Mouse (Mus musculus): ENCODE measurements around the gene Vmn2r8. TPM values are rescaled to one million over a fixed set of nuclear protein-coding genes. Genes with fewer than 3 reads are reported as not detected.
"Not testable (repeated sequence)": the region's sequence is repeated elsewhere in the genome, so short reads cannot be mapped to it uniquely, and the experiment has no call there.

The Vmn2r8 gene
- not detected for total RNA-seq (2021)
- polyA plus RNA-seq (2012; rRNA removed), result not detected in 2 replicates
- long read RNA-seq, result 0 reads

GRCm38 (mm10) chr5:108808750-108809149 is at the start of gene Vmn2r8:
Vmn2r8 (minus strand) TSS chr5:108808850.
- not testable (repeated sequence) for DNase-seq

- DNase-seq, result not testable (repeated sequence)
These were observed 43.9 kb upstream of the Vmn2r8 start, which contains the start of gene Vmn2r9 for GRCm38 (mm10) chr5:108852501-108852900. Vmn2r9 (minus strand) TSS chr5:108852601.

GRCm38 (mm10) chr5:108849466-108849865 is 40.8 kb upstream of the Vmn2r8 start:
- peak; percentile 7 for DNase-seq

GRCm38 (mm10) chr5:108836156-108836555 is 27.5 kb upstream of the Vmn2r8 start:
- DNase-seq, result peak; percentile 20

- peak; percentile 60 for DNase-seq
These were observed 14.6 kb upstream of the Vmn2r8 start for GRCm38 (mm10) chr5:108823276-108823675.

GRCm38 (mm10) chr5:108803646-108804045 is 5.0 kb downstream of the Vmn2r8 start:
- DNase-seq, result peak; percentile 41

- not testable (repeated sequence) for DNase-seq
These were observed 13.4 kb downstream of the Vmn2r8 start, which contains the start of gene Tmed11 for GRCm38 (mm10) chr5:108795263-108795662. Tmed11 (minus strand) TSS chr5:108795363.

GRCm38 (mm10) chr5:108790385-108790784 is 18.3 kb downstream of the Vmn2r8 start:
- DNase-seq, result peak; percentile 37

- DNase-seq, result no peak
These were observed 33.9 kb downstream of the Vmn2r8 start, which contains the start of gene Rnf212 for GRCm38 (mm10) chr5:108774630-108775306. Rnf212 (minus strand) TSS chr5:108774982.

- DNase-seq, result no peak
These were observed 48.6 kb downstream of the Vmn2r8 start for GRCm38 (mm10) chr5:108760002-108760401.

GRCm38 (mm10) chr5:108758396-108758795 is 50.3 kb downstream of the Vmn2r8 start:
- peak; percentile 27 for DNase-seq

- not testable (repeated sequence) for DNase-seq
These were observed 57.4 kb downstream of the Vmn2r8 start for GRCm38 (mm10) chr5:108751258-108751657.

- DNase-seq, result no peak
These were observed 58.1 kb downstream of the Vmn2r8 start for GRCm38 (mm10) chr5:108750328-108751210.

GRCm38 (mm10) chr5:108744629-108745028 is 64.0 kb downstream of the Vmn2r8 start:
- no peak for DNase-seq

GRCm38 (mm10) chr5:108743856-108744255 is 64.8 kb downstream of the Vmn2r8 start:
- DNase-seq, result no peak

GRCm38 (mm10) chr5:108742596-108742995 is 66.1 kb downstream of the Vmn2r8 start:
- DNase-seq, result no peak

- peak; percentile 41 for DNase-seq
These were observed 66.8 kb downstream of the Vmn2r8 start for GRCm38 (mm10) chr5:108741844-108742243.

Other genes with a start within 250 kb of the Vmn2r8 start
- gene Gak, start 179.1 kb downstream of the Vmn2r8 start, total RNA-seq (2021), result 10 to 100 TPM; 86.4 to 87.1 TPM
- gene Gak, start 179.1 kb downstream of the Vmn2r8 start, polyA plus RNA-seq (2012; rRNA removed), result 72.8 and 87.2 TPM in 2 replicates
- 10 to 100 TPM; 25.7 to 28.5 TPM for gene Tmem175, start 179.1 kb downstream of the Vmn2r8 start, total RNA-seq (2021)
- 50.2 and 61.8 TPM in 2 replicates for gene Tmem175, start 179.1 kb downstream of the Vmn2r8 start, polyA plus RNA-seq (2012; rRNA removed)
- gene Idua, start 148.5 kb downstream of the Vmn2r8 start, total RNA-seq (2021), result 10 to 100 TPM; 15.5 to 16.3 TPM
- 41.7 and 42.6 TPM in 2 replicates for gene Idua, start 148.5 kb downstream of the Vmn2r8 start, polyA plus RNA-seq (2012; rRNA removed)
- gene Dgkq, start 139.2 kb downstream of the Vmn2r8 start, total RNA-seq (2021), result 10 to 100 TPM; 13.6 to 20.7 TPM
- gene Dgkq, start 139.2 kb downstream of the Vmn2r8 start, polyA plus RNA-seq (2012; rRNA removed), result 20.8 and 22.0 TPM in 2 replicates
- under 1 TPM; 0.21 to 0.81 TPM for gene Slc26a1, start 133.3 kb downstream of the Vmn2r8 start, total RNA-seq (2021)
- gene Slc26a1, start 133.3 kb downstream of the Vmn2r8 start, polyA plus RNA-seq (2012; rRNA removed), result 0.21 and 0.85 TPM in 2 replicates
- 10 to 100 TPM; 21.5 to 48.5 TPM for gene Fgfrl1, start 116.5 kb downstream of the Vmn2r8 start, total RNA-seq (2021)
- gene Fgfrl1, start 116.5 kb downstream of the Vmn2r8 start, polyA plus RNA-seq (2012; rRNA removed), result 72.1 and 103 TPM in 2 replicates
- not detected for gene Rnf212, start 33.9 kb downstream of the Vmn2r8 start, total RNA-seq (2021)
- gene Rnf212, start 33.9 kb downstream of the Vmn2r8 start, polyA plus RNA-seq (2012; rRNA removed), result not detected in 2 replicates
- gene Tmed11, start 13.5 kb downstream of the Vmn2r8 start, total RNA-seq (2021), result not detected
- gene Tmed11, start 13.5 kb downstream of the Vmn2r8 start, polyA plus RNA-seq (2012; rRNA removed), result not detected in 2 replicates
- gene Vmn2r9, start 43.8 kb upstream of the Vmn2r8 start, total RNA-seq (2021), result not detected
- not detected in 2 replicates for gene Vmn2r9, start 43.8 kb upstream of the Vmn2r8 start, polyA plus RNA-seq (2012; rRNA removed)
- not detected for gene Vmn2r10, start 197.7 kb upstream of the Vmn2r8 start, total RNA-seq (2021)
- gene Vmn2r10, start 197.7 kb upstream of the Vmn2r8 start, polyA plus RNA-seq (2012; rRNA removed), result not detected in 2 replicates

Measured in adrenal gland, adult 2 months (tissue).